Comparison of ENCODE assay signal across 7 mouse cellular contexts in genomic region chr2:25240310-25240709, GRCm38 (mm10). TPM values are rescaled to one million over a fixed set of nuclear protein-coding genes. Genes with fewer than 3 reads are reported as not detected.
DNase-seq lines count a peak whose midpoint lies in the region; ATAC-seq and TF ChIP-seq lines count a peak whose summit lies in the region.

No protein-coding gene starts in this region.

- H3K27me3 ChIP-seq in lung, embryonic 15.5 days, result peaks cover 32% of the 10 kb centered on the region
- H3K27me3 ChIP-seq in forebrain, embryonic 13.5 days, result peaks cover 20% of the 10 kb centered on the region; the same call in 1 of the 2 replicates
- H3K27me3 ChIP-seq in limb, embryonic 13.5 days, result peaks cover 55% of the 10 kb centered on the region
- H3K27me3 ChIP-seq in small intestine, adult 2 months (ENCODE audit: control insufficient read depth, insufficient read depth, low read length), result no peaks in the 10 kb centered on the region; the same call in 1 of the 2 replicates

- no peaks in the 10 kb centered on the region for H3K9me3 ChIP-seq in lung, embryonic 15.5 days
- no peaks in the 10 kb centered on the region for H3K9me3 ChIP-seq in forebrain, embryonic 13.5 days (replicated peaks)
- H3K9me3 ChIP-seq in limb, embryonic 13.5 days, result no peaks in the 10 kb centered on the region

- H3K4me2 ChIP-seq in lung, embryonic 15.5 days, result peak overlapping the region; percentile 97
- H3K4me2 ChIP-seq in forebrain, embryonic 13.5 days, result peak overlapping the region; percentile 92
- peak overlapping the region; percentile 95 for H3K4me2 ChIP-seq in limb, embryonic 13.5 days (replicated peaks)

- 51% methylated on average over 8 of the region's 8 CpGs for WGBS in lung, embryonic 15.5 days
- WGBS in forebrain, embryonic 13.5 days, result 47% methylated on average over 8 of the region's 8 CpGs
- WGBS in limb, embryonic 13.5 days, result 51% methylated on average over 8 of the region's 8 CpGs
- WGBS in small intestine, adult 2 months, result 68% methylated on average over 8 of the region's 8 CpGs

- peaks cover 27% of the 10 kb centered on the region for H3K4me1 ChIP-seq in lung, embryonic 15.5 days
- H3K4me1 ChIP-seq in forebrain, embryonic 13.5 days, result peaks cover 26% of the 10 kb centered on the region
- H3K4me1 ChIP-seq in limb, embryonic 13.5 days, result peaks cover 24% of the 10 kb centered on the region
- H3K4me1 ChIP-seq in small intestine, adult 2 months (ENCODE audit: control insufficient read depth, insufficient read depth, insufficient read length, low read length), result peaks cover 33% of the 10 kb centered on the region

- peak overlapping the region; percentile 50 for H3K4me3 ChIP-seq in lung, embryonic 15.5 days
- H3K4me3 ChIP-seq in forebrain, embryonic 13.5 days, result peak overlapping the region; percentile 66; the same call in 1 of the 2 replicates
- H3K4me3 ChIP-seq in limb, embryonic 13.5 days, result peak overlapping the region; percentile 58
- H3K4me3 ChIP-seq in small intestine, adult 2 months (ENCODE audit: low read depth, low read length), result no peak overlapping the region

- DNase-seq in lung, postnatal 36 days, result no peak
- no peak for DNase-seq in ovary, postnatal 10 days (ENCODE audit: low spot score)
- DNase-seq in kidney, postnatal 25 days, result no peak

- no peaks in the 10 kb centered on the region for H3K36me3 ChIP-seq in lung, embryonic 15.5 days
- H3K36me3 ChIP-seq in forebrain, embryonic 13.5 days (ENCODE audit: poor library complexity, severe bottlenecking), result peaks cover 5% of the 10 kb centered on the region; the same call in 1 of the 2 replicates
- H3K36me3 ChIP-seq in limb, embryonic 13.5 days, result 0 out of 2 replicates have a peak, but pooled peaks cover 2% of the 10 kb centered on the region
- no peaks in the 10 kb centered on the region; the same call in 1 of the 2 replicates for H3K36me3 ChIP-seq in small intestine, adult 2 months (ENCODE audit: control insufficient read depth, insufficient read depth, low read length)

- no peak for TF ChIP-seq CTCF in small intestine, adult 2 months (IDR thresholded peaks at IDR 0.05; ENCODE audit: extremely low read depth, insufficient read length, insufficient replicate concordance, low read depth, low read length)

- TF ChIP-seq POLR2A in small intestine, adult 2 months (IDR thresholded peaks at IDR 0.05; ENCODE audit: low read depth, low read length), result no peak

- peak overlapping the region; percentile 22; the same call in 1 of the 2 replicates for H3K27ac ChIP-seq in lung, embryonic 15.5 days
- H3K27ac ChIP-seq in forebrain, embryonic 13.5 days, result no peak overlapping the region
- peak overlapping the region; percentile 11; the same call in 1 of the 2 replicates for H3K27ac ChIP-seq in limb, embryonic 13.5 days
- H3K27ac ChIP-seq in small intestine, adult 2 months (ENCODE audit: insufficient read depth, low read depth, low read length), result 0 out of 2 replicates have a peak overlapping the region, but pooled peaks have one; percentile 31

- 0 out of 2 replicates have a peak, but pooled peaks have one; percentile 8 for ATAC-seq in lung, embryonic 15.5 days (ENCODE audit: borderline replicate concordance, extremely low read depth, low FRiP score, low TSS enrichment)
- ATAC-seq in forebrain, embryonic 13.5 days, result no peak; the same call in 1 of the 2 replicates
- ATAC-seq in limb, embryonic 13.5 days (ENCODE audit: low FRiP score, low read depth), result peak; percentile 22

- 0 out of 2 replicates have a peak overlapping the region, but pooled peaks have one; percentile 23 for H3K9ac ChIP-seq in lung, embryonic 15.5 days
- H3K9ac ChIP-seq in forebrain, embryonic 13.5 days, result peak overlapping the region; percentile 45; the same call in 1 of the 2 replicates
- H3K9ac ChIP-seq in limb, embryonic 13.5 days, result peak overlapping the region; percentile 58

RNA-seq across cellular contexts. Expression of gene Rnf208, which starts 1.7 kb away (rescaled TPM):
- polyA plus RNA-seq in lung, embryonic 15.5 days (2015; fragmentation: Nextera tagmentation; extraction: Ambion mirVana), result 8.9 and 9.9 TPM in 2 replicates
- polyA plus RNA-seq in forebrain, embryonic 13.5 days (2015; fragmentation: Nextera tagmentation; extraction: Ambion mirVana), result 43.1 and 43.2 TPM in 2 replicates
- polyA plus RNA-seq in limb, embryonic 13.5 days (2015; fragmentation: Nextera tagmentation; extraction: Ambion mirVana), result 8.6 and 9.2 TPM in 2 replicates
- 7.3 and 145 TPM in 2 replicates for polyA plus RNA-seq in small intestine, adult 2 months (2012; rRNA removed)

RNA-seq across cellular contexts. Expression of gene Cysrt1, which starts 1.9 kb away (rescaled TPM):
- 0.19 and 0.35 TPM in 2 replicates for polyA plus RNA-seq in lung, embryonic 15.5 days (2015; fragmentation: Nextera tagmentation; extraction: Ambion mirVana)
- polyA plus RNA-seq in forebrain, embryonic 13.5 days (2015; fragmentation: Nextera tagmentation; extraction: Ambion mirVana), result 0.29 TPM in 1 of 2 replicates, not detected in the other
- not detected in 2 replicates for polyA plus RNA-seq in limb, embryonic 13.5 days (2015; fragmentation: Nextera tagmentation; extraction: Ambion mirVana)
- polyA plus RNA-seq in small intestine, adult 2 months (2012; rRNA removed), result 1.7 and 10.7 TPM in 2 replicates

RNA-seq across cellular contexts. Expression of gene Rnf224, which starts 3.7 kb away (rescaled TPM):
- polyA plus RNA-seq in lung, embryonic 15.5 days (2015; fragmentation: Nextera tagmentation; extraction: Ambion mirVana), result not detected in 2 replicates
- not detected in 2 replicates for polyA plus RNA-seq in forebrain, embryonic 13.5 days (2015; fragmentation: Nextera tagmentation; extraction: Ambion mirVana)
- polyA plus RNA-seq in limb, embryonic 13.5 days (2015; fragmentation: Nextera tagmentation; extraction: Ambion mirVana), result not detected in 2 replicates
- 0.10 TPM in 1 of 2 replicates, not detected in the other for polyA plus RNA-seq in small intestine, adult 2 months (2012; rRNA removed)

RNA-seq across cellular contexts. Expression of gene Slc34a3, which starts 6.1 kb away (rescaled TPM):
- not detected in 2 replicates for polyA plus RNA-seq in lung, embryonic 15.5 days (2015; fragmentation: Nextera tagmentation; extraction: Ambion mirVana)
- polyA plus RNA-seq in forebrain, embryonic 13.5 days (2015; fragmentation: Nextera tagmentation; extraction: Ambion mirVana), result not detected in 2 replicates
- polyA plus RNA-seq in limb, embryonic 13.5 days (2015; fragmentation: Nextera tagmentation; extraction: Ambion mirVana), result not detected in 2 replicates
- 0.05 and 5.6 TPM in 2 replicates for polyA plus RNA-seq in small intestine, adult 2 months (2012; rRNA removed)

RNA-seq across cellular contexts. Expression of gene AL732309.1, which starts 6.4 kb away (rescaled TPM):
- 3.5 and 5.0 TPM in 2 replicates for polyA plus RNA-seq in lung, embryonic 15.5 days (2015; fragmentation: Nextera tagmentation; extraction: Ambion mirVana)
- 4.4 and 7.1 TPM in 2 replicates for polyA plus RNA-seq in forebrain, embryonic 13.5 days (2015; fragmentation: Nextera tagmentation; extraction: Ambion mirVana)
- 4.4 and 6.0 TPM in 2 replicates for polyA plus RNA-seq in limb, embryonic 13.5 days (2015; fragmentation: Nextera tagmentation; extraction: Ambion mirVana)
- 15.3 and 45.8 TPM in 2 replicates for polyA plus RNA-seq in small intestine, adult 2 months (2012; rRNA removed)
